Mouse (Mus musculus) ES-E14 (cell line): ENCODE measurements at regions not wholly inside any gene's neighbourhood (a gene's known extent, or its start where the extent isn't known, plus 50 kb on each side); places are given as distances from the start of the nearest gene placed in this dataset.

Experiments used
- CHD2 ChIP-seq: IDR thresholded peaks from 2 replicates; pipeline ENCODE4 v1.6.1; 2014; ENCODE audit warnings: mild to moderate bottlenecking, low read depth, low read length, inconsistent platforms
- HCFC1 ChIP-seq: IDR thresholded peaks from 2 replicates; pipeline ENCODE4 v1.6.1; 2012; ENCODE audit warnings: low read length, inconsistent platforms, borderline replicate concordance; ENCODE audit not compliant: insufficient read depth
- MAFK ChIP-seq: IDR thresholded peaks from 2 replicates; pipeline ENCODE4 v1.6.1; 2014; ENCODE audit warnings: mild to moderate bottlenecking, low read depth, low read length, inconsistent platforms; ENCODE audit not compliant: insufficient read depth
- ZC3H11A ChIP-seq: IDR thresholded peaks from 2 replicates; pipeline ENCODE4 v1.6.1; 2012; ENCODE audit warnings: low read depth, mild to moderate bottlenecking, inconsistent platforms, low read length, borderline replicate concordance
- ZNF384 ChIP-seq: IDR thresholded peaks from 2 replicates; pipeline ENCODE4 v1.6.1; 2012; ENCODE audit warnings: low read depth, low read length, inconsistent platforms

DNA sequence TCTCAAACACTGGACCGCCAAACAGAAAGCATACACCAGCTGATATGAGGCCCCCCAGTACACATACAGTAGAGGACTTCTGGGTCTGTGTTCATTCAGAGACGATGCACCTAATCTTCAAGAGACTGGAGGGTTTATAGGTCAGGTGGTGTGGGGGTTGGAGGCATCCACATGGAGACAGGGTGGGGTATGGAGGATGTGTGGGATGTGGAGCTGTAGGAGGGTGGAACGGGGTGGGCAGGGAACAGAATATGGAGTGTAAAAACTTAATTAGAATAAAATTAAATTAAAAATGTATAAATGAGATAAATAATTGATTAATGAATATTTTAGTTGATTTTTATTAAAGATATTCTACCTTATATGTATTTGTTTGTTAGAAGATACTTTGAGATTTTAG, 832.9 kb upstream of the Slc10a2 start:
- TF ChIP-seq MAFK, result no peak
- no peak for TF ChIP-seq ZC3H11A
- TF ChIP-seq CHD2, result no peak
- no peak for TF ChIP-seq ZNF384
- no peak for TF ChIP-seq HCFC1
